Mouse (Mus musculus): ENCODE measurements at regions not wholly inside any gene's neighbourhood (a gene's known extent, or its start where the extent isn't known, plus 50 kb on each side); places are given as distances from the start of the nearest gene placed in this dataset.

DNA sequence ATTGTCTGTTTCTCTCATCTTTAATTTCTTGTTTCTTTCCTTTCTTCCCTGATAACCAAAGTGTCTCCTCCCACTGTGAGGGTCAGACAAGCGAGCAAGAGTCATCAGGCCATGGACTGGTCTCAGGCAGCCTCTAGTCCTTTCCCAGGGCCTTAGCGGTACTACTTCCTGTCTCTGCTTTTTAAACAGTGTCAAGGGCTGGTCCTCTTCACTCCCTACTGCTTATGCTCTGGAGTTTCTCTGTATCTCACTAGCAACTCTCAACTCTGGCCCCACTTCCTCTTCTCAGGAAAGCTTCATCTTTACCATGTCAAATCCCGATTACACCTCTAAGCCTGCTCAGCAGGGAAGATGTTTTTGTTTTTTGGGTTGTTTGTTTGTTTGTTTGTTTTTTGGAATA lies 124.1 kb downstream of the Pten start:
- peak; percentile 26; the same call in 1 of the 2 replicates for ATAC-seq (ENCODE audit: extremely low read depth, insufficient number of reproducible peaks, low FRiP score, poor library complexity, severe bottlenecking)

DNA sequence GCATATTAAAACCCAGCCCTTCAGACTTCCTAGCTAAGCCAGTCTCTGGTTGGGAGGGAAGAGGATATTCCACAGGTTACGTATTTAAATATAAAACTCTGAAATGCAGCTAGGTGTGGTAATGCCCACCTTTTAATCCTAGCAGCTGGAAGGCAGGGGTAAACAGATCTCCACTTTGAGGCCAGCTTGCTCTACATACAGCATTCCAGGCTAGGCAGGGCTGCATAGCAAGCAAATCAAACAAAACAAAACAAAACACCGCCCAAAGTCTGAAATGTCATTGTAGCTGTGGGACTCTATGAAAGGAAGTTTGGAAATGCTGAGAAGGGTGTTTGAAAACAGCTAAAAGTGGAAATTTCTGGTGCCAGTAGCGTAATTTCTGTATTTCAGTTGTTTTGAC lies 127.0 kb downstream of the Pten start:
- ATAC-seq (ENCODE audit: extremely low read depth, insufficient number of reproducible peaks, low FRiP score, poor library complexity, severe bottlenecking): no peak

DNA sequence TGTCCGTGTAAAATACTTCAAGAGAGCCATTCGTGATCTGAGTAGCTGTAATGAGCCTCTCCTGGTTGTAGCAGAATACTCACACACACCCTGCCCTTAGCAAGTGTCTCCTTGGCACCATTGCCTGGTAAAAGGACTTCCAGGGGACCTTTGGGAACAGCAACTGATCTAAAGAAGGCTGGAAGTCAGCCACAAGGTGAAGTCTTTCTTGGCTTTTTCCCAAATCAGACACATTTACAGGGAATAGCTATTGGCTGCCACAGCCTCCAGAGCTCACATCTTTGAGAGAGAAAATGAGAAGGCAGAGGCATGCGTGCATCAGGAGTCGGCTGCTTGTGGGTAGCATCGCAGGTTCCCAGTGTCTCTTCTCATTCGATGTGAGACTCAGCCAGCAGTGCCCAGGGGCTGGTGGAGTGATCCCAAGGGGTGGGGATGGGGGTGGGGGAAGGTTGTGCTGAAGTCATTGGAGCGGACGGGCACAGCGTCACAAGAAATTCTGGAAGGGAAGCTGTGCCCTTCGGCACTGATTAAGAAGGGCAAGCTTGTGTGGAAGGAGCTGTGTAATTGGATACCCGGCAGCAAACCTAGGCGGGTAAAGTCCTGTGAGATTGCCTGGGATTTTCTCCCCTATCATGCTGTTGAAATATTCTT lies 128.3 kb downstream of the Pten start:
- no peak for ATAC-seq (ENCODE audit: extremely low read depth, insufficient number of reproducible peaks, low FRiP score, poor library complexity, severe bottlenecking)

DNA sequence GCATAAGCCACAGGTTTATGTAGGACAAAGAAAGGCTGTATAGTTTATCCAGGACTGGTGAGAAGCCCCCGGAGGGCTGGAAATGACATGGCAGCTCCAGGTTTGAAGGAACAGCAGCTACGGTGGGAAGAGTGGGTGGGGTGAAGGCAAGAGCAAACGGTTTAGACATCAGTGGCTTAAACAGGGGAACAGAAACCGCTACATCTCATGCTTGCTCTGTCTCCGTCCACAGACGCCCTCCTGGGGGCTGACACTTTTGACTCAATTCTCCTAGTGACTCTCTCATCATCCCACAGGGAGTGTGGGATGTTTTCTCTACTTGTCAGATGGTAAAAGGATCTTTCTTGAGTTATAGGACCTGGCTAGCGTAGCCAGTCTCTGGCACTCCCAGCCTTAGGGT lies 129.9 kb downstream of the Pten start:
- ATAC-seq (ENCODE audit: extremely low read depth, insufficient number of reproducible peaks, low FRiP score, poor library complexity, severe bottlenecking): no peak

DNA sequence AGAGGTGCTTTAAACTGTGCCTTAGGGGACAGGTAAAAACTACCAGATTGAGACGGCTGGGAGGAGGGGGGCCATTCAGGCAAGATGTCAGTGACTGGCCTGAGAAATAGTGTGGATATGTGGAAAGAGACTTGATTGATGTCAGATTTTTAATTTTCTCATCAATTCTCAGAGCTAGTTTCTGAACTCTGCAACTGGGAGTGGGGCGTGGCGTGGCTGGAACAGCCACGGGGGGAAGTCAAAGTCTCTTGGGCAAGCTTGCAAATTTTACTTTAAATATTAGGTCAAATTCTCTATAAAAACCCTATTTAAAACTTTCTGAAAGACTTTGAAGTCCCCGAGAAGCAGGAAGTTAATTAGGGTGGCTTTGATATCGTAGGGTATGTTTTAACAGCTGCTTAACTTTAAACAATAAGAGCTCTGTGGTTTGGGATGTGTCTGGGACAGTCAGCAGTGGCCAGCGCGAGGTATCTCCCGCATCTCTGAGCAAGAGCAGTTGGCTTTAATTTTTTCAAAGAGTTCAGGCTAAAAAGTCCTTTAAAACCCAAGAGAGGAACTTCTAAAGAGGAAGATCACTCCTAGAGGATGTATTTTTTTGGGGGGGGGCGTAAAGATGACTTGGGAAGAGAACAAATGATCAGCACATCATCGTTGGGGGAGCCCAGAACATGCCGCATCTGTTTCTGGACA lies 131.5 kb downstream of the Pten start:
- no peak for ATAC-seq (ENCODE audit: extremely low read depth, insufficient number of reproducible peaks, low FRiP score, poor library complexity, severe bottlenecking)

DNA sequence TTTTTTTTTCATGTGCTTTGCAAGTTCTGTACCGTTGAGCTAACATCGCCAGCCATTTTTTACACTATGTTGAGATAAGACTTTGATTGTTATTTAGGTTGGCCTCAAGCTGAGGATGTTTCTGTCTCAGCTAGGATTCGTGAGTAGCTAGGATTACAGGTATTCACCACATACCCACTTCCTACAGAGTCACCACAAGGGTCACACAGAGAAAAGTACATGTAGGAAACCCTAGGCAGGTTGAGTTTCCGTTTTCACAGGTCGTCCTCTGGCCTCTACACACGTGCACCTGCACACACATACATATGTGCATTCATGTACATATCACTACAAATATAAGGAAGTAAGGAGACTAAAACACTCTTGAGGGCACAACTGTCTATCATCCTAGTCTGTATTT lies 133.5 kb downstream of the Pten start:
- ATAC-seq (ENCODE audit: extremely low read depth, insufficient number of reproducible peaks, low FRiP score, poor library complexity, severe bottlenecking): no peak

DNA sequence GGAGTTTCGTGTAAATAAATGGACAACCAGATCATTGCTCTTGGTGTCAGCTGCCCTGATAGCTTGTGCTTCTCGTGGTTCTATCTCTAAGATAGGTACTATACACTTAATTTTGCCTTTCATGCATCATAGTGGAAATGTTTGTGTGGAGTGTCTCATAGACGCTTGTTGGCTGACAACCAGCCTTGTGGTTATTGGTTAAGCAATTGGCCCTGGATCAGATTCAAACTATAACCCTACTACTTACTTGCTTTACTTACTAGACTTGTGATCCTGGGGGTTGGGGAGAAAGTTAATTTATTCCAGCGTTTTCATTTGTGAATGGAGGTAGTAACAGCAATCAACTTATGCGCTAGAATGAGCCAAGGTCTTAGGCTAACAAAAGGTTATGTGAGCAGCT lies 135.2 kb downstream of the Pten start:
- no peak for ATAC-seq (ENCODE audit: extremely low read depth, insufficient number of reproducible peaks, low FRiP score, poor library complexity, severe bottlenecking)

DNA sequence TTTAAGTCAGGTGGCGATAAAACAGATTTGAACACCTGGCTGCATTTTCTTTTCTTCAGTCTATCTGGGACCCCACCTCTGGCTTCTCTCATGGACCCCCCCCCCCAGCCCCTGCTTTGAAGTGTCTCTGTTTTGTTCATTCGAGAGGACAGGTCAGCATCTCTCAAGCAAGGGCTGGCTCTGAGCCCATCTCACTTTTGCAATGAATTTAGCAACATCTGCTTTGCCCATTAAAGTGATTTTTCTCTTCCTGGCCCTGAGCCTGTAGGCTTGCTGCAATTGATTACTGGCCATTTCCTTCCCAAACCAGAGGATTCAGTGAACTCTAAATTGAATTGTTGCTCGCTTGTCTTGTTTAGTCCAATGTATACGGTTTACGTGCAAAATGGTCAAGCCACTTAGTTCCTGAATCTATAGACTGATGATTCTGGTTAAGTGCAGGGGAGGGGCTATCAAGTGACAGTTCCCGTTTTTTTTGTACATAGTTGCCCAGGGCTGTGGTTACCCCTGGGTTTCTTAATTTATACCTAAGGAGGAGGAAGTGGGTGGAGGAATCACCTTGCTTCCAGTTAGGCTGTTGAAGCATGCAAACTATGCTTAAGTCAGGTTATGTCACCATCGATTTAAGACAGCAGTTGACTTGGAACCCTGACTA lies 146.3 kb downstream of the Pten start:
- ATAC-seq (ENCODE audit: extremely low read depth, insufficient number of reproducible peaks, low FRiP score, poor library complexity, severe bottlenecking): peak; percentile 93

DNA sequence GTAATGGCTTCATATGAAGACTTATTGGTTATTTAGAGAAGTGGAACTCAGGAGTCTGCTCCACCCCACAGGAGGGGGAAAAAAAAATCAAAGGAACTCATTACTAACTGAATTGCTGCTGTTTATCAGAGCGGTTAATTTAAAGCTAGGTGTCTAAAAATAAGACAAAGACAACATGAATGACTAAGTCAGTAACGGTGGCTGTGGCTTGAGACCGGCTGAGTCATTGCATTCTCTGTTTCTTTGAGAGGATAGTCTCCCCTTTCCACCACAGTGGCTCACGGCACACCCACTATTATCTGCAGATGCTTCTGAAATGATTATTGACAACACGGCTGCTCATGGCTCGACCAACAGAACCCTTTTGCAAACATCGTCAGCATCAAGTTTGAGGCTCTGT lies 147.2 kb downstream of the Pten start:
- ATAC-seq (ENCODE audit: extremely low read depth, insufficient number of reproducible peaks, low FRiP score, poor library complexity, severe bottlenecking): no peak

DNA sequence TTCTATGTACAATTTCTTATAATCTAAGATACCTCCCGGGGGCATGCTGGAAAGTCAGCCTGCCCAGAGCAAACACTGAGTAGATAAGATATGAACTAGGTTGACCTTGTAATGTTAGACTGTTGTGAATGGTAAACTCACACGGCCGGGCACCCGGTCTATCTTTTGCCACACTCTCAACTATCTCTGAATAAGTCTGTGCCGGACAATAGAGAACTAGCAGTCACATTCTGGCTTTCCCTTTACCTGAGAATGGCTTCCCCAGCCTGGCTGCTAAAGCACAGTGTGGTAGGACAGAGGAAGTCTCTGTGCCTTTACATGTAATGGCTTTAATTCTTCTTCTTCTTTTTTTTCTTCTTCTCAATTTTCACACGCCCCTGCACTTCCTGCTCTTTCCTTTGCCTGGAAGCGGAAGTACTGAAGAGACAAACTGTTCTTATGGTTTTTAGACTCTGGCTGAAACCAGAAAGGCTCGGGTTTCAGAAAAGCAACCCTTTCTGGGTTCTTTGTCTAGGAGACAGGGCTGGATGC lies 148.7 kb downstream of the Pten start:
- ATAC-seq (ENCODE audit: extremely low read depth, insufficient number of reproducible peaks, low FRiP score, poor library complexity, severe bottlenecking): peak; percentile 29; the same call in 1 of the 2 replicates

DNA sequence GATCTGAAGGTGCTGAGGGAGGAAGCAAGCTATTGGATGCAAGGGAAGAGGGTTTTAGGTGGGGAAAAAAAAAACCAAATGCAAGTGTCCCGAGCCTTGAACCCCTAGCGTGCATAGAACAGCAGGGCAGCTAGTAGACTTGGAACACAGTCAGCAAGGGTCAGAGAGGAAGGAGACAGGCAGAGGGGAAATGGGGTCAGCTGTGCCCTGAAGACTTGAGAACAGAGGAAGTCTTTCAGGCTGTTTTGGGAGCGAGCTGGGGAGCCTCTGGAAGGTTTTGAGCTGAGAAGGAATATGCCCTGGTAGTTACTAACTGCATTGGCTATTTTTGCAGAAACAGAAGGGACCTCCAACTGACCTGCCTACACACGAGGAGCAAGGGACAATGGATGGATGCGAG lies 149.5 kb downstream of the Pten start:
- ATAC-seq (ENCODE audit: extremely low read depth, insufficient number of reproducible peaks, low FRiP score, poor library complexity, severe bottlenecking): no peak

DNA sequence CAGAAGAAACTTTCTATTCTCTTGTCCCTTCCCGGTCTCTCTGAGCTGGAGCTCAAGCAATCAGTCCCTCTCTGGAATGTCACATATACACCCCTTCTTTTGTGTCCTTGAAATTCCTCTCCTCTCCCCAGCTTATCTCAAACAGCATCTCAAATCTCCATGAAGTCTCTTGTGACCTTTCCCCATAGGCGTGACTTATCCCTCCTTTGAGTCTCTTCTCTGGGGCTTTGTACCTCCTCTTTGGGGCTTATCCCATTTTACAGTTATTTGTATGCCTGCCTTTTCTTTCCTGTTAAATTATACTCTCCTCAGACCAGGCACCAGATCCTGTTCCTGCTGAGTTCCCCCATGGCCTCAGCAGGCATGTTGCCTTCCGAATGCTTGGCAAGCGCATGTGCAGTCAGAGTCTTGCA lies 152.8 kb downstream of the Pten start:
- no peak for ATAC-seq (ENCODE audit: extremely low read depth, insufficient number of reproducible peaks, low FRiP score, poor library complexity, severe bottlenecking)

DNA sequence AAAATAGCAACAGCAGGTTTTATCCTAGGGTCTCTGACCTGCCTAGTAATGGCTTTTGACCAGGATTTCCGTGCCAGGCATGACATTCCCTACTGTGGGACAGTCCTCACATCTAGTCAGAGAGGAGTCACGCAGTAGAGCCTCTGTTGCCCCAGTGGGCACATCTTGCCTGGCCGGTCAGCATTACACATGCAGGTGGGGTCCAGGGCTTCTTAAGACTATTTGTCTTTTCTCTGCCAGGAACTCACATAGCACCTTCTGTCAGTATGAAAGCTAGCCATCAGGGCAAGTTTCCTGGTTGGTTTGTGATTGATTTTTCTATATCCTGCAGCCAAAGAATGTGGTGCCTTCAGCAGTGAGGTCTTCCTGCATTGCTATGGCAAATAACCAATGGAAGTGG lies 155.0 kb downstream of the Pten start:
- no peak for ATAC-seq (ENCODE audit: extremely low read depth, insufficient number of reproducible peaks, low FRiP score, poor library complexity, severe bottlenecking)

DNA sequence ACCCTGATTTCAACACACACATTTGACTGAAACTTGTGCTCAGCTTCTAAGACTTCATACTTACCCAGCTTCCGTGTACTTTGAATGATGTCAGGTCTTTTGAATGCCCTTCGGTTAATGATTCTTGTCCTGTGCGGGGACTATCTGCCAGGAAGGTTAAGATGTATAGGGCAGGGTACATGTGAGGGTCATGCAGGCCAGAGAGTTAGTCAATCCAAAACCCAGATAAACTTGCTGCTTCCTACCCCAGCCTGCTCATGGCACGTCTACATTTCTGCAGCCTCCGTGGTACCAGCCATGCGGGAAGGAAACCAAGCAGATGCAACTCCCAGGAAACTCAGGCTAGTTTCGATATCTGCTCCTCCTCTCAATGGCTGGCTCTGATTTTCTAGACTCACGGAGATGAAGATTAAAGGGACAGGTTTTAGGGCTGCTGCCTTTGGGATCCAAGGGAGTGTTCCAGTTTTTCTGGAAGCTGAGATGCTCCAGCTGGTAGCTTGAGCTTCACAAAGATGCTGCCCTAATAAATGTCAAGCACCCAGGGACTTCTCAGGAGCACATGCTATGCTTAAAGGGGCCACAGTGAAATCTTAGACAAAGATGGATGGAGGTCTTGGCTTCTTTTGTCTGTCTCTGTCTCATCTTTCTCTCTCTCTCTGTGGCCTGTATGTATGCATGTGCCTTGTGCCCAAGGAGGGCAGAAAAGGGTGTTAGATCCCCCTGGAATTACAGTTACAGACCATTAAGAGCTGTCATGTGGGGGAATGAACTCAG lies 159.4 kb downstream of the Pten start:
- no peak for ATAC-seq (ENCODE audit: extremely low read depth, insufficient number of reproducible peaks, low FRiP score, poor library complexity, severe bottlenecking)

DNA sequence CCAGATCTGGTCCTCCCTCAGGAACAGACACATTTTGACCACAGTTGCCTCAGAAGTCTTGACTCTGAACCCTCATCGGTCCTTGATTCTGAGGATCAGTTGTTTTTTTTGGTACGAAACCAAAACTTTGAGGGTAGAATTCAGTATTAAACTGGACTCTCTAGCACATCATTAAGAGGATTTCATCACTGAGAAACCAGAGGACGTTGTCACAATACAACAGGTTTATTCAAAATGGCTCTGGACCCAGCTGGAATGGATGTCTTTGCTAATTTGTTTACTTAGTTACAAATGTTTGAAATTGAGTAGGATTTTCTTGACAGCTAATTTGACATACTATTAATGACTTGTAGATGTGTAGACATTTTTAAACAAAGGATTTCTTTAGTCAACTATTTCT lies 163.7 kb downstream of the Pten start:
- no peak for ATAC-seq (ENCODE audit: extremely low read depth, insufficient number of reproducible peaks, low FRiP score, poor library complexity, severe bottlenecking)

DNA sequence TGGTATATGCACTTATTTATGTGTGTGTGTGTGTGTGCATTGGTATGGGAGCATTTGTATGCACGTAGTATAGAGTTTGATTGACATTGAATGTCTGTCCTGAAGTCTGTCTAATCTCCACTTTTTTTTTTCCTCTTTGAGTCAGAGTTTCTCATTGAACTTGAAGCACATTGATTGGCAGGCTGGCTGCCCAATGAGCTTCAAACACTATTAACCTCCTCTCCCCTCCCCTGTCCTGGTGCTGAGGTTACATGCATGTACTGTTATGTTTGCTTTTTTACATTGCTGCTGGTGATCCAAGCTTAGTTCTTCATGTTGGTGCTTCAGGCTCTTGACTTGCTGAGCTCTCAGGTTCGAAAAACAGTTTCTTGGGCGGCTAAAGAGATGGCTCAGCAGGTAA lies 166.6 kb downstream of the Pten start:
- no peak for ATAC-seq (ENCODE audit: extremely low read depth, insufficient number of reproducible peaks, low FRiP score, poor library complexity, severe bottlenecking)

DNA sequence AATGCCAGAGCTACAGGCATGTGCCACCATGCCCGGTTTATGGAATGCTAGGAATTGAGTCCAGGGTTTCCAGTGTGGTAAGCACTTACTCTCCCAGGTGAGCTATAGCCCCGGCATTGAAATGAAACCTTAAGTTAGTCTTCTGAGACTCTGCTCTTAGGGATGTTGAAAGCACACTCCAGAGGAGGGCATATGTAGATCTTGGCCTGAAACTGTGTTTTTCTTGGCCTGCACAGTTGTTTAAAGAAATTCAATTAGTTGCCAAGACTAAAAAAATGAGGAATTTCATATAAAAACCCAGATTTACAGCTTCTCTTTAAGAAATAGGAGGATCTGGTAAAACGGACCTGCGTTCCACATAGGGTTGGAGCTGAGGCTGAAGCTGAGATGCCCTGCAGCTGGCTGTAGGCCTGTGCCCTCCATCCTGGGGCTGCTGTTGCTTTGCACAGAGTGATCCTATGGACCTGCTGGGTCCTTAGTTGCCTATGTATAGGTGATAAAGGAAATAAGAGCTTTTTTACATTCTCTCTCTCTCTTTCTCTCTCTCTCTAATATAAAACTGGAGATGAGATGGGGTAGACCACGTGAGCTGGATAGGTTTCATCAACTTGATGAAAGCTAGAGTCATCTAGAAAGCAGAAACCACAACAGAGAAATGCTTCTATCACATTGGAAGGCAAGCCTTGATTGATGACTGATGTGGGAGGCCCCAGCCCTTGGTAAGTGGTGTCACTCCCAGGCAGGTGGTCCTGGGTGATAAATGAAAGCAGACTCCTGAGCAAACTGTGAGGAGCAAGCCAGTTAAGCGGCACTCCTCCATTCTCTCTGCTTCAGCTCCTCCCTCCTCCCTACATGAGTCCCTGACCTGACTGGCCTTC lies 168.6 kb downstream of the Pten start:
- no peak for ATAC-seq (ENCODE audit: extremely low read depth, insufficient number of reproducible peaks, low FRiP score, poor library complexity, severe bottlenecking)

DNA sequence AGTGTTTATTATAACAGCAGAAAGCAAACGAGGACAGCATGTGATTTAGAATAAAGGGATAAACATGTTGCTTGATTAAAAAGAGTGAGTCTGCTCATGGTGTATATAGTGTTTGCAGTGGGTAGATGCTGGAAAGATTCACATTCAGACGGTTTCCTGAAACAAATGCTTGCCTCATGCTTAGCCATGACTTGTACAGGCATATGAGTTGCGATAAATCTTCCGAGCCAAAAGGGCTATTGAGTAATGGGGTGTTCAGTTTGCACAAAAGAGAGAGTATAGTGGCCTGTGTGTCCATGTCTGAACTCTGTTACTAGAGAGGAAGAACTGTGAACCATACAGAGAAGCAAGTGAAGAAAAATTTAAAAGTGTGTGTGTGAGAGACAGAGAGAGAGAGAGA lies 169.3 kb downstream of the Pten start:
- ATAC-seq (ENCODE audit: extremely low read depth, insufficient number of reproducible peaks, low FRiP score, poor library complexity, severe bottlenecking): no peak

DNA sequence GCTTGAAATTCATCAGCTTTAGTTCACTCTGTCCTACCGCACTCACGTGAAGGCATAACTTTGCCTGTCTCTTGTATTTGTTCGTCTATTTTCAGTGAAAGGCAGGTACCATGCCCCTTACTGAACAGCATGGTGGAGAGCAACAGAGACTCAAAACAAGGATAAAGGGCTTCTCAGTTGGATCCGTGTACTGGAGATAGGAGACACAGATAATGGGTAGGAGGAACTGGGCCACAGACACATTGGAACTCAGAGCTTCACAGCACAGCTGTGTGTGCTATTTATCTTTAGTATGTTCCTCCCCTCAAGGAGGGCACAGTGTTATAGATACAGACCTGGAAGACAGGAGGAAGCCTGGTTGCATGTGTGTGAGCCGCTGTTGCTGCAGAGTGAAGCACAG lies 176.4 kb downstream of the Pten start:
- ATAC-seq (ENCODE audit: extremely low read depth, insufficient number of reproducible peaks, low FRiP score, poor library complexity, severe bottlenecking): no peak
